Mouse (Mus musculus): Measurements from ENCODE around the gene Rgs3. TPM values are rescaled to one million over a fixed set of nuclear protein-coding genes. Genes with fewer than 3 reads are reported as not detected.
A peak's percentile ranks its signal among the peaks of the same experiment; 100 is the strongest.

The Rgs3 gene
- polyA plus RNA-seq, 1 experiment from 2014 or later, result 56.9 TPM

- H3K9me3 ChIP-seq (replicated peaks), result no peaks in the 10 kb centered on the region
- H3K4me1 ChIP-seq, result peaks cover 63% of the 10 kb centered on the region
- ATAC-seq (replicated peaks; ENCODE audit: low FRiP score), result peak; percentile 95
- peak within 1 kb of the TSS; percentile 95 for H3K27ac ChIP-seq
- H3K36me3 ChIP-seq, result peaks cover 20% of the 10 kb centered on the region
- peak within 1 kb of the TSS; percentile 82 for H3K4me2 ChIP-seq
- no peaks in the 10 kb centered on the region for H3K27me3 ChIP-seq
- H3K9ac ChIP-seq, result peak within 1 kb of the TSS; percentile 69
- peak within 1 kb of the TSS; percentile 85 for H3K4me3 ChIP-seq (replicated peaks)
- under 1% methylated on average over 37 of the region's 37 CpGs for WGBS
Observed at GRCm38 (mm10) chr4:62519849-62520233, 39.8 kb upstream of the Rgs3 start, which contains the start of gene Alad. Alad (minus strand) TSS chr4:62519918.

DNA sequence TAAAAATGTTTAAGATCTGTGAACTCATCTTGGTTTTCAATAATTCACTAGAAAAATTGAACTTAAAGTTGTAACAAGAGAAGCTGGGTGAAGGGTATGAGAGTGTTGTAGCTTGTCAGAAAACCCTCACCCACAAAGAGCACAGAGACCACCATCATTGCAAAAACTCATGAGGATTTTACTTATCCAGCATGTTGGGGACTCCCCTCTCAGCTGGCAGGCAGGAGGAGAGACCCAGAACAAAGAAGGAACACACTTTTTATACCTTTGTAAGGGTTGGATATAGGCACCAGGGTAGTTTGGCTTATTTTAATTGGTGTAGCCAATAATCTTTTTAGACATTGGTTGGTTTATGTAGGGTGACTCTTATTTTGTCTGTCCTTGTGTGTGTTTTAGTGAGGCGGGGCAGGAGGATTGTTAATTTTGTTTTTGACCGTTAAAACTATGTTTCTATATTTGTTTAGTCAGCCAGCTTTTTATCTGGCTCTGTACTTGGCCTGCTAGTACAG is 38.7 kb upstream of the Rgs3 start:
- H3K9me3 ChIP-seq (replicated peaks), result no peaks in the 10 kb centered on the region
- 89% methylated on average over 2 of the region's 2 CpGs for WGBS
- H3K27ac ChIP-seq, result peak overlapping the region; percentile 95
- H3K27me3 ChIP-seq, result no peaks in the 10 kb centered on the region
- no peak overlapping the region for H3K4me3 ChIP-seq (replicated peaks)
- peaks cover 20% of the 10 kb centered on the region for H3K36me3 ChIP-seq
- ATAC-seq (replicated peaks; ENCODE audit: low FRiP score), result no peak
- H3K4me1 ChIP-seq, result peaks cover 52% of the 10 kb centered on the region
- H3K9ac ChIP-seq, result no peak overlapping the region
- no peak overlapping the region for H3K4me2 ChIP-seq

DNA sequence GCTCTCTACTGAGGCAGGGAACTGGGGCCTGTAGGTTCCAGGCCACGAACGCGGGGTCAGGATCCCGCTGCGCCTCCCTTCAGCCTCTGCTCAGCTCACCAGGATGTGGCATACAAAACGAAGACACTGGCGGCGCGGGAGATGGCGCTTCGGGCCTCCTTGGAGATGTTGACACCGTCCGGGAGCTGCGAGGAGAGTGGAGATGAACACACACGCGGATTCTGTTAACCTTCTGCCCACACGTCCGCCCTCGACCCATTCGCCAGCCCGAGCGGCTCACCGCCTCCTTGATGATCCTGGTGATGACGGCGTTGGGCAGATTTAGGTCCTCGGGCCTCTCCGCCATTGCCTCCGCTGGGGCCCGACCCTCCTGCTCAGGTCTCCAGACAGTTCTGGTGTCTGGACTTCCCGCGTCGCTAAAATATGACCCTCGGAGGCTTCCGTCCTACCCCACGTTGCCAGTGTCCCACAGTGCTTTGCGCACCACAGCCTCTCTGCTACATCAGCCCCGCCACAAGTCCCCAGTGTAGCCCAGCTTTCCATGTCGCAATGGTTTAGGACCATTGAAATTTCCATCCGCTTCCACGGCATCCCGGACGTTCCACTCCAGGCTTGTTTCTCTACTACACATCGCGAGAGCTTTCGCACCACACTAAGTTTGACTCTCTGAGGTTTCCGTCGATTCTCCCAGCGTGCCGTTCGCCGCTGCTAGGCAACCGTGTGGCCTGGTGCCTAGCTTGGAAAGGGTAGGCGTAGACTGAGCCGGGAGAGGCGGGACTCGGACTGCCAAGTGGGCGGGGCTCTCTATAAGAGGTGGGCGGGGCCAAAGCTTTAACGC is 34.8 kb upstream of the Rgs3 start, which contains the start of the genes Pole3 and 4933430I17Rik:
TSS of gene Pole3 (minus strand) at position 418 of the 838 bp plus-strand sequence.
TSS of gene 4933430I17Rik (plus strand) at position 719 of the 838 bp plus-strand sequence.
- ATAC-seq (replicated peaks; ENCODE audit: low FRiP score), result peak; percentile 98
- H3K9ac ChIP-seq, result peak within 1 kb of the TSS; percentile 70
- peak within 1 kb of the TSS; percentile 78 for H3K4me3 ChIP-seq (replicated peaks)
- H3K4me1 ChIP-seq, result peaks cover 19% of the 10 kb centered on the region
- WGBS, result under 1% methylated on average over 59 of the region's 59 CpGs
- H3K4me2 ChIP-seq, result peak within 1 kb of the TSS; percentile 88
- peak within 1 kb of the TSS; percentile 98 for H3K27ac ChIP-seq
- H3K36me3 ChIP-seq, result peaks cover 20% of the 10 kb centered on the region
- no peaks in the 10 kb centered on the region for H3K27me3 ChIP-seq
- H3K9me3 ChIP-seq (replicated peaks), result no peaks in the 10 kb centered on the region

DNA sequence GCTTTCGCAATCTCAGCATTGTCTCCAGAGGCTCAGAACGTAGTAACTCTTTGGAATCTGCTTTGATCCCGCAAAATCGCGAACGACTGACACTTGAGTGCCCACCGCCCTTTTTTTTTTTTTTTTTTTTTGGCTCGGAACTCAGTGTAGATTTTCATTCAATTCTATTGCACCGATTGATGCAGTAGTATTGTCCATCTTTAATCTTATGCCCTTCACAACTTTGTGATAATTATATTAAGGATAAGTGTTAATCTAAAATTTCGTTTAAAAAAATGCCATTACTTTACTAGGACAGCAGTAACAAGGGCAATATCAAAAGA is 34.2 kb upstream of the Rgs3 start:
- H3K9ac ChIP-seq, result peak overlapping the region; percentile 36; the same call in 1 of the 2 replicates
- no peaks in the 10 kb centered on the region for H3K27me3 ChIP-seq
- peaks cover 15% of the 10 kb centered on the region for H3K4me1 ChIP-seq
- H3K36me3 ChIP-seq, result peaks cover 20% of the 10 kb centered on the region
- H3K9me3 ChIP-seq (replicated peaks), result no peaks in the 10 kb centered on the region
- H3K27ac ChIP-seq, result no peak overlapping the region
- peak overlapping the region; percentile 88 for H3K4me2 ChIP-seq
- ATAC-seq (replicated peaks; ENCODE audit: low FRiP score), result no peak
- WGBS, result 3% methylated on average over 9 of the region's 10 CpGs
- peak overlapping the region; percentile 78 for H3K4me3 ChIP-seq (replicated peaks)

GRCm38 (mm10) chr4:62526256-62526655 is 33.4 kb upstream of the Rgs3 start:
- no peak overlapping the region for H3K4me2 ChIP-seq
- H3K27me3 ChIP-seq, result no peaks in the 10 kb centered on the region
- peaks cover 20% of the 10 kb centered on the region for H3K36me3 ChIP-seq
- no peaks in the 10 kb centered on the region for H3K9me3 ChIP-seq (replicated peaks)
- ATAC-seq (replicated peaks; ENCODE audit: low FRiP score), result no peak
- H3K4me3 ChIP-seq (replicated peaks), result no peak overlapping the region
- no peak overlapping the region for H3K27ac ChIP-seq
- WGBS, result 70% methylated on average over 2 of the region's 2 CpGs
- peaks cover 13% of the 10 kb centered on the region for H3K4me1 ChIP-seq
- no peak overlapping the region for H3K9ac ChIP-seq

DNA sequence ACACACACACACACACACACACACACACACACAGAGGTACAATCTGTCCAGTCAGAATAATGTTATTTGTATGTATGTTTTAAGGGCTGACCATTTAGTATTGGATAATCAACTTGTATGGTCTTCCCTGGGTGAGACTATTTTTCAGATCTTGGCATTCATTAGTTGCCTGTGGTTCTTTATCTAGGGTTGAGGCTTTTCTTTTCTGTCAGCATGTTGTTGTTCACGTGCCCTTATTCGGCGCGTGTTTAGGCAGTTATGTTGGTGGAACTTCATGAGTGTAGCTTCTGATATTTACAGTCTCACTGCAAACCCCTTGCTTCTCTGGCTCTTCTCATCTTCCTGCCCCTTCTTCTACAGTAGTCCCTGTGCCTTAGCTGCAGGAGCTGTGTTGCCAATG is 32.0 kb upstream of the Rgs3 start:
- no peaks in the 10 kb centered on the region for H3K27me3 ChIP-seq
- no peak for ATAC-seq (replicated peaks; ENCODE audit: low FRiP score)
- WGBS, result 82% methylated on average over 4 of the region's 4 CpGs

DNA sequence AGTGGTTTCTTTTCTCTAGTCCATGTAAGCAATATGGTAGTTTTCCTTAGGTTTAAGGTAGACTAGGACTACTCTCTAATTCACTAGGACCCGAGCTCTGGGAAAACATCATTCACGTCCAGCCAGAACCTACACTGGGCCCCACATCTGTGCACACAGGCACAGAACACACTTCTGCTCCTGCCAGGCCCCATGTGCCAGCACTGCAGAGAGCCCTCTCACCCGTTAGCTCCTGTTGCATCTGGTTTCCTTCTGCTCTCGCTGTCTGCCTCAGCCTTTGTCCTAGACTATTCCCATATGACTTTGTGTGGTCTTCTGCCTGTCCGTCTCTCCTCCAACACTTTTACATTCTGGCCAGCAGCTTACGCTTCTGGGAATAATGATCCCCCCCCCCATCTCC is 25.9 kb upstream of the Rgs3 start:
- Histone ChIP-seq H3K9ac (no peak overlapping the region), H3K9me3 (replicated peaks) (no peaks in the 10 kb centered on the region), H3K27ac (no peak overlapping the region), H3K4me3 (replicated peaks) (no peak overlapping the region), H3K27me3 (no peaks in the 10 kb centered on the region), H3K4me2 (no peak overlapping the region), H3K36me3 (no peaks in the 10 kb centered on the region), H3K4me1 (no peaks in the 10 kb centered on the region)
- 87% methylated on average over 6 of the region's 6 CpGs for WGBS
- no peak for ATAC-seq (replicated peaks; ENCODE audit: low FRiP score)

More for the DNA sequence above, 32.0 kb upstream of the Rgs3 start:
- H3K27ac ChIP-seq, result no peak overlapping the region
- no peak overlapping the region for H3K9ac ChIP-seq
- peaks cover 11% of the 10 kb centered on the region for H3K36me3 ChIP-seq
- H3K4me2 ChIP-seq, result no peak overlapping the region
- peaks cover 13% of the 10 kb centered on the region for H3K4me1 ChIP-seq
- H3K4me3 ChIP-seq (replicated peaks), result no peak overlapping the region
- H3K9me3 ChIP-seq (replicated peaks), result no peaks in the 10 kb centered on the region

DNA sequence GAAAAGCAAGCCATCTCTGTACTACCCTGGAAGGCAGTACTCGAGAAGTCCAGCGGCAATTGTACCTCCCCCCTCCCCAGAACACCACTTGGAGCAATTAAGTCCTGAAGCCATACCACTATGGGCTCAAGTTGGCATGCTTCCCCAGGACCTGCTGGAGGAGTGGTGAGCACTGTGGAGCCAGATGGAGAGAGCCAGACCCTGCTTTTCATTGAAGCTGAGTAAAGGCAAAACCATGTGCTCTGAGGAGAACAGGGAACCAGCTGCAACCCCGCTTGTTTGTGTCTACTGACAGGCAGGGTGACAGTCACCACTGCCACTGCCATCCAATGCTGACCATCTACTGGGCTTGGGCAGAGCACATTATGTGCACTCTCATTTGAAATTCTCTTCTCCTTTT is 17.8 kb upstream of the Rgs3 start:
- Histone ChIP-seq H3K36me3 (no peaks in the 10 kb centered on the region), H3K27me3 (no peaks in the 10 kb centered on the region), H3K4me2 (no peak overlapping the region)

DNA sequence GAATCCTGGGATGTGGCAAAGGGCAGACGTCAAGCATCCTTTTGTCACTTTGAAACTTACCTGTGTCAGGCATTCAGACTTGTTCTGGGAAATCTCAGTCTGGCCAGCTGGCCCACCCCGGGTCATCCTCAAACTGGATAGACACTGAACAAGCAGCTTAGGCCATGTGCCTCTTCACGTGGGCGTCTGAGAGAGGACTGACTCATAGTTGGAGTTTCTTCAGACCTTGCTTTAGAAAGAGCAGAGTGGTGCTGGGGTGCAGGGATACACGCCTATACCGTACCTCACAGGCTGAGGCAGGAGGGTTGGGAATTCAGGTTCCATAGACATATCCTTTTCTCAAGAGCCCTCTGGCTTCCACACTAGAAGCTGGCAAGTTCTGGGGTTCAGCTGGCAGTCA is 15.9 kb upstream of the Rgs3 start:
- Histone ChIP-seq H3K27ac (no peak overlapping the region), H3K9ac (no peak overlapping the region), H3K4me3 (replicated peaks) (no peak overlapping the region), H3K27me3 (no peaks in the 10 kb centered on the region), H3K4me2 (no peak overlapping the region), H3K36me3 (no peaks in the 10 kb centered on the region), H3K9me3 (replicated peaks) (no peaks in the 10 kb centered on the region), H3K4me1 (no peaks in the 10 kb centered on the region)
- ATAC-seq (replicated peaks; ENCODE audit: low FRiP score), result no peak
- WGBS, result 87% methylated on average over 6 of the region's 6 CpGs

More for the DNA sequence above, 17.8 kb upstream of the Rgs3 start:
- H3K4me3 ChIP-seq (replicated peaks), result no peak overlapping the region
- H3K4me1 ChIP-seq, result no peaks in the 10 kb centered on the region
- no peak overlapping the region for H3K27ac ChIP-seq
- H3K9ac ChIP-seq, result no peak overlapping the region
- WGBS, result 67% methylated on average over 3 of the region's 3 CpGs
- ATAC-seq (replicated peaks; ENCODE audit: low FRiP score), result no peak
- H3K9me3 ChIP-seq (replicated peaks), result no peaks in the 10 kb centered on the region

- ATAC-seq (replicated peaks; ENCODE audit: low FRiP score), result no peak
- no peak overlapping the region for H3K4me3 ChIP-seq (replicated peaks)
Observed at GRCm38 (mm10) chr4:62544801-62545200, 14.8 kb upstream of the Rgs3 start.

DNA sequence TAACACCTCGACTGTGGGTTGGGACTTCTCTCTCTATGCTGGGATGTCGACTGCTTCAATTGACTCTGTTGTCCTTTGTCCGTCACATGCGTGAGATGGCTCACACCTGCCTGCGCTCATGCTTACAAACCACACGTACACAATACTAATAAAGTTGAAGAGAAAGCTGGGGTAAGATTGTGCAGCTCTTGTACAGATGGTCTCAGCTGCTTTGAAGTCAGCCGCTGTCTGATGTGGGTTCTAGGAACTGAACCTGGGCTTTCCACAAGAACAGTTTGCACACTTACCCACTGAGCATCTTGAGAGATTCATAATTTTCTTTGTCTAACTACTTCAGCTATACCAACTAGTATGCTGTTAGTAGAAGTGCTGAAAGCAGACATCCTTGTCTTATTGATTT is 7.7 kb upstream of the Rgs3 start:
- no peak overlapping the region for H3K9ac ChIP-seq
- H3K4me3 ChIP-seq (replicated peaks), result no peak overlapping the region
- no peaks in the 10 kb centered on the region for H3K4me1 ChIP-seq
- 80% methylated on average over 7 of the region's 7 CpGs for WGBS
- no peaks in the 10 kb centered on the region for H3K36me3 ChIP-seq
- H3K27ac ChIP-seq, result no peak overlapping the region
- no peak overlapping the region for H3K4me2 ChIP-seq
- no peak for ATAC-seq (replicated peaks; ENCODE audit: low FRiP score)
- H3K9me3 ChIP-seq (replicated peaks), result no peaks in the 10 kb centered on the region
- H3K27me3 ChIP-seq, result no peaks in the 10 kb centered on the region

More at GRCm38 (mm10) chr4:62544801-62545200, 14.8 kb upstream of the Rgs3 start:
- no peaks in the 10 kb centered on the region for H3K9me3 ChIP-seq (replicated peaks)
- no peak overlapping the region for H3K9ac ChIP-seq
- H3K4me2 ChIP-seq, result no peak overlapping the region
- no peak overlapping the region for H3K27ac ChIP-seq
- H3K4me1 ChIP-seq, result no peaks in the 10 kb centered on the region
- no peaks in the 10 kb centered on the region for H3K36me3 ChIP-seq
- no peaks in the 10 kb centered on the region for H3K27me3 ChIP-seq

GRCm38 (mm10) chr4:62557436-62557835 is 2.2 kb upstream of the Rgs3 start:
- Histone ChIP-seq H3K27me3 (no peaks in the 10 kb centered on the region), H3K36me3 (no peaks in the 10 kb centered on the region), H3K9me3 (replicated peaks) (no peaks in the 10 kb centered on the region), H3K9ac (no peak overlapping the region), H3K4me2 (no peak overlapping the region), H3K27ac (no peak overlapping the region), H3K4me1 (no peaks in the 10 kb centered on the region), H3K4me3 (replicated peaks) (no peak overlapping the region)
- no peak for ATAC-seq (replicated peaks; ENCODE audit: low FRiP score)
- 47% methylated on average over 3 of the region's 3 CpGs for WGBS

Measured in kidney, embryonic 15.5 days (tissue).